Mouse (Mus musculus): Measurements from ENCODE around the gene Ttyh2. TPM values are rescaled to one million over a fixed set of nuclear protein-coding genes. Genes with fewer than 3 reads are reported as not detected.
A peak's percentile ranks its signal among the peaks of the same experiment; 100 is the strongest.

Gene Ttyh2
- polyA plus RNA-seq, 1 experiment from 2014 or later = 31.6 TPM

GRCm38 (mm10) chr11:114736913-114737624 is 61.8 kb downstream of the Ttyh2 start:
- Histone ChIP-seq H3K4me1 (ENCODE audit: control insufficient read depth, insufficient read depth, low read depth, low read length) (no peaks in the 10 kb centered on the region; the same call in 1 of the 2 replicates), H3K36me3 (ENCODE audit: control insufficient read depth, insufficient read depth, low read length) (no peaks in the 10 kb centered on the region), H3K4me3 (ENCODE audit: low read length) (no peak overlapping the region), H3K9me3 (ENCODE audit: control insufficient read depth, low read length) (no peaks in the 10 kb centered on the region), H3K9ac (ENCODE audit: low read depth, low read length) (peak overlapping the region; percentile 27), H3K4me2 (ENCODE audit: low read length) (peak overlapping the region; percentile 36), H3K27ac (ENCODE audit: low read depth, low read length) (no peak overlapping the region), H3K27me3 (replicated peaks; ENCODE audit: control insufficient read depth, insufficient read depth, low read length) (no peaks in the 10 kb centered on the region)
- WGBS = 24% methylated on average over 11 of the region's 11 CpGs
- ATAC-seq = 0 out of 2 replicates have a peak, but pooled peaks have one; percentile 24

DNA sequence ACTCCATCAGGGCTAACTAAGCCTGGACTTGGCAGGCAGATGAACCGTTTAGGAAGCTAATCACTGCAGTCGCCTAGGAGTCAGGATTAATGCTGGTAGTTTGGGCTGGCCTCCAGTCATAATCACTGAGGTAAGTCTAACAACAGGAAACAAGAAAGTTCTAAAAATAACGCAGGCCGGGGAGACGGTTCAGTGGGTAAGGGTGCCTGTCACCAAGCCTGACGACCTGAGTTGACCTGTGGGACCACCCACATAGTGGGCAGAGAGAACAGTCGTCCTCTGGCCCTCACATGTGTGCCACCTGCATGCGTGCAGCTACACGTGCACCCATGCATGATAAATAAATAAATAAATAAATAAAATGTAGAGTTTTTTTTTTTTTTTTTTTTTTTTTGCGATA is 65.4 kb downstream of the Ttyh2 start:
- no peak for ATAC-seq
- Histone ChIP-seq H3K4me3 (ENCODE audit: low read length) (no peak overlapping the region), H3K36me3 (ENCODE audit: control insufficient read depth, insufficient read depth, low read length) (no peaks in the 10 kb centered on the region), H3K9me3 (ENCODE audit: control insufficient read depth, low read length) (no peaks in the 10 kb centered on the region), H3K9ac (ENCODE audit: low read depth, low read length) (no peak overlapping the region), H3K27ac (ENCODE audit: low read depth, low read length) (no peak overlapping the region), H3K27me3 (replicated peaks; ENCODE audit: control insufficient read depth, insufficient read depth, low read length) (no peaks in the 10 kb centered on the region), H3K4me2 (ENCODE audit: low read length) (no peak overlapping the region), H3K4me1 (ENCODE audit: control insufficient read depth, insufficient read depth, low read depth, low read length) (peaks cover 2% of the 10 kb centered on the region)
- WGBS = 27% methylated on average over 10 of the region's 10 CpGs

- H3K4me3 ChIP-seq (ENCODE audit: low read length) = no peak overlapping the region
- peaks cover 2% of the 10 kb centered on the region for H3K4me1 ChIP-seq (ENCODE audit: control insufficient read depth, insufficient read depth, low read depth, low read length)
- no peaks in the 10 kb centered on the region for H3K9me3 ChIP-seq (ENCODE audit: control insufficient read depth, low read length)
- no peak overlapping the region for H3K27ac ChIP-seq (ENCODE audit: low read depth, low read length)
- no peak overlapping the region for H3K4me2 ChIP-seq (ENCODE audit: low read length)
- ATAC-seq = no peak
- no peaks in the 10 kb centered on the region for H3K36me3 ChIP-seq (ENCODE audit: control insufficient read depth, insufficient read depth, low read length)
- no peaks in the 10 kb centered on the region for H3K27me3 ChIP-seq (replicated peaks; ENCODE audit: control insufficient read depth, insufficient read depth, low read length)
- no peak overlapping the region for H3K9ac ChIP-seq (ENCODE audit: low read depth, low read length)
- 5% methylated on average over 6 of the region's 6 CpGs for WGBS
Observed at GRCm38 (mm10) chr11:114741451-114741850, 66.2 kb downstream of the Ttyh2 start.

GRCm38 (mm10) chr11:114745134-114745533 is 69.9 kb downstream of the Ttyh2 start:
- WGBS = 0% methylated on average over 12 of the region's 12 CpGs
- ATAC-seq = peak; percentile 85
- Histone ChIP-seq H3K9ac (ENCODE audit: low read depth, low read length) (peak overlapping the region; percentile 48; the same call in 1 of the 2 replicates), H3K27me3 (replicated peaks; ENCODE audit: control insufficient read depth, insufficient read depth, low read length) (no peaks in the 10 kb centered on the region), H3K4me3 (ENCODE audit: low read length) (peak overlapping the region; percentile 21; the same call in 1 of the 2 replicates), H3K27ac (ENCODE audit: low read depth, low read length) (no peak overlapping the region), H3K4me1 (ENCODE audit: control insufficient read depth, insufficient read depth, low read depth, low read length) (peaks cover 2% of the 10 kb centered on the region), H3K9me3 (ENCODE audit: control insufficient read depth, low read length) (no peaks in the 10 kb centered on the region), H3K4me2 (ENCODE audit: low read length) (peak overlapping the region; percentile 57), H3K36me3 (ENCODE audit: control insufficient read depth, insufficient read depth, low read length) (no peaks in the 10 kb centered on the region)

- Histone ChIP-seq H3K9ac (ENCODE audit: low read depth, low read length) (no peak overlapping the region), H3K27ac (ENCODE audit: low read depth, low read length) (no peak overlapping the region), H3K4me2 (ENCODE audit: low read length) (no peak overlapping the region), H3K4me1 (ENCODE audit: control insufficient read depth, insufficient read depth, low read depth, low read length) (peaks cover 2% of the 10 kb centered on the region), H3K4me3 (ENCODE audit: low read length) (no peak overlapping the region), H3K27me3 (replicated peaks; ENCODE audit: control insufficient read depth, insufficient read depth, low read length) (no peaks in the 10 kb centered on the region), H3K36me3 (ENCODE audit: control insufficient read depth, insufficient read depth, low read length) (no peaks in the 10 kb centered on the region), H3K9me3 (ENCODE audit: control insufficient read depth, low read length) (no peaks in the 10 kb centered on the region)
- WGBS = 83% methylated on average over 12 of the region's 12 CpGs
- ATAC-seq = no peak
Observed at GRCm38 (mm10) chr11:114747564-114748138, 72.4 kb downstream of the Ttyh2 start.

DNA sequence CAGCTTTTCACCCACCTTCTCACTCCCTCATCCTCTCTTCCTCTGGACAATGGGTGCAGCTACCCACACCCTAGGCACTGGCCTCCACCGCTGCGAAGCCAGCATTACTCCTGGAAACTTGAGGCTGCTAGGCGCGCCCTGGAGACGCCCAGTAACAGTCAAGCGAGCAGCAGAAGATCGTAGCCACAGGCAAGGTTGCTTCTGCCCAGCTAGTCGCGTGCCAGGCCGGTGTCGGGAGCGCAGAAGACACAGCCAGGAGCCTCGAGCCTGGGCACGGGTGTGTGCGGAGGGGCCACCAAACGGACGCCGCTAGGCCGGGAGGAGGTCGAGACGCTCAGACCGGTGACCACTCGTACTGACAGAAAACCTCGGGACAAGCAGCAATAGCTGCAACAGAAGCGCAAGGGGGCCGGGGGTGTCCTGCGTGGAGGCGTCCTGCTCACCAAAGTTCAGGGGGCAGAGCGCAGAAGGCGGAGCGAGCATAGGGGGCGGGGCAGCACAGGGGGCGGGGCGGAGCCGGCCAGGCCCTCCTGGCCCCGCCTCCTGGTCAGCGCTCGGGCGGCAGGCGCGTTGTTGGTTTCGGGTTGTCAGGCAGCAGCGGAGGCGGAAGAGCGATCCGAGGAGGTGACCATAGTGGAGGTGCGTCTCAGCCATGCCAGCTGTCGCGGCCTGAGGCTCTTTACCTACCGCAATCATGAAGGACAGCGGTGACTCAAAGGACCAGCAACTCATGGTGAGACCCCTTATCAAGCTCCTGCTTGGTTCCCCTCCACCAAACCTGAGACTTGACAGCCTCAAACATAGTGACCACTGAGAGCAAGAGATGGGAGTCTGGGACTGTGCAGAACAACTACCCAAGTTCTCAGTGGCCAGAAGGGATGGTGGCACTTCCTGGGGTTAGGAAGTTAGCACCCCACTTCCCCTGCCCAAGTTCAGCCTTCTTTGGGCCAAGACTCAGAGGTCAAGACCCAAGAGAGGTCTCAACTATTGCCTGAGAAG is 89.9 kb downstream of the Ttyh2 start, which contains the start of gene Kif19a:
TSS of gene Kif19a (plus strand) at position 569 of the 999 bp plus-strand sequence.
- Histone ChIP-seq H3K9ac (ENCODE audit: low read depth, low read length) (peak within 1 kb of the TSS; percentile 58), H3K27me3 (replicated peaks; ENCODE audit: control insufficient read depth, insufficient read depth, low read length) (peaks cover 5% of the 10 kb centered on the region; the same call in 1 of the 2 replicates), H3K36me3 (ENCODE audit: control insufficient read depth, insufficient read depth, low read length) (no peaks in the 10 kb centered on the region), H3K9me3 (ENCODE audit: control insufficient read depth, low read length) (no peaks in the 10 kb centered on the region), H3K27ac (ENCODE audit: low read depth, low read length) (no peak within 1 kb of the TSS), H3K4me3 (ENCODE audit: low read length) (peak within 1 kb of the TSS; percentile 47), H3K4me1 (ENCODE audit: control insufficient read depth, insufficient read depth, low read depth, low read length) (peaks cover 5% of the 10 kb centered on the region), H3K4me2 (ENCODE audit: low read length) (peak within 1 kb of the TSS; percentile 79)
- 2% methylated on average over 47 of the region's 51 CpGs for WGBS
- ATAC-seq = peak; percentile 67

DNA sequence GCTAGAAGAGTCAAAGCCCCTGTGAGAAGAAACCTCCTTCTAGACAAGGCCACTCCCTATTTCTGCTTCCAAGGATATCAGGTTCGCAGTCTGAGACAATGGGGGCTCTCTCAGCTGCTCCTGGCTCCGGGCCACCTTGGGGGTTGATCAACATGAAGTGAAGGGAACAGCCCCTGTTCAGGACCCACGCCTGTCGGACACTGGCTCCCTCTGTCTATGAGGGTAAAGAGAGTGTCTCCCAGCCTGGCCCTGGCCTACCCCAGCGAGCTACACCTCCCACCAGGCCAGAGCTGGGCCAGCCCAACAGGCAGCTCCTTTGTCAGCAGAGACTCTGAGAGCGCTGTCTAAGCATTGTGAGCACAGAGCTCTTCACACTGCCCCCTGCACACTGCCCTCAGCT is 94.7 kb downstream of the Ttyh2 start:
- 40% methylated on average over 6 of the region's 6 CpGs for WGBS
- Histone ChIP-seq H3K9ac (ENCODE audit: low read depth, low read length) (no peak overlapping the region), H3K36me3 (ENCODE audit: control insufficient read depth, insufficient read depth, low read length) (no peaks in the 10 kb centered on the region), H3K4me1 (ENCODE audit: control insufficient read depth, insufficient read depth, low read depth, low read length) (peaks cover 2% of the 10 kb centered on the region), H3K9me3 (ENCODE audit: control insufficient read depth, low read length) (no peaks in the 10 kb centered on the region), H3K27ac (ENCODE audit: low read depth, low read length) (no peak overlapping the region), H3K4me3 (ENCODE audit: low read length) (no peak overlapping the region), H3K4me2 (ENCODE audit: low read length) (no peak overlapping the region), H3K27me3 (replicated peaks; ENCODE audit: control insufficient read depth, insufficient read depth, low read length) (peaks cover 5% of the 10 kb centered on the region; the same call in 1 of the 2 replicates)
- ATAC-seq = no peak
